Mouse (Mus musculus): Measurements from ENCODE around the gene Esr2. TPM values are rescaled to one million over a fixed set of nuclear protein-coding genes. Genes with fewer than 3 reads are reported as not detected.
"Not testable (repeated sequence)": the region's sequence is repeated elsewhere in the genome, so short reads cannot be mapped to it uniquely, and the experiment has no call there.

Gene Esr2
- not detected for total RNA-seq (2021)
- long read RNA-seq, experiment 1, result 0 reads
- long read RNA-seq, experiment 2, partial matches to known transcripts, result 0 of 1 reads
- long read RNA-seq, experiment 2, other reads (novel, unspliced or antisense), result 1 of 1 reads

- peak; percentile 38 for DNase-seq
Measured at GRCm38 (mm10) chr12:76177000-76177863, at the start of gene Esr2. TSS of gene Esr2 (minus strand) at chr12:76177259.

GRCm38 (mm10) chr12:76222104-76222503 is 45.0 kb upstream of the Esr2 start:
- not testable (repeated sequence) for DNase-seq

- DNase-seq, result no peak
Measured at GRCm38 (mm10) chr12:76216716-76217115, 39.7 kb upstream of the Esr2 start.

- DNase-seq, result no peak
Measured at GRCm38 (mm10) chr12:76215121-76215520, 38.1 kb upstream of the Esr2 start.

- no peak for DNase-seq
Measured at GRCm38 (mm10) chr12:76209429-76209974, 32.4 kb upstream of the Esr2 start.

- DNase-seq, result no peak
Measured at GRCm38 (mm10) chr12:76200326-76200725, 23.3 kb upstream of the Esr2 start.

GRCm38 (mm10) chr12:76197071-76197470 is 20.0 kb upstream of the Esr2 start:
- no peak for DNase-seq

GRCm38 (mm10) chr12:76196709-76197054 is 19.6 kb upstream of the Esr2 start:
- DNase-seq, result peak; percentile 74

- peak; percentile 94 for DNase-seq
Measured at GRCm38 (mm10) chr12:76195912-76196708, 19.1 kb upstream of the Esr2 start.

- DNase-seq, result no peak
Measured at GRCm38 (mm10) chr12:76194526-76194925, 17.5 kb upstream of the Esr2 start.

- DNase-seq, result peak; percentile 15
Measured at GRCm38 (mm10) chr12:76190940-76191339, 13.9 kb upstream of the Esr2 start.

- peak; percentile 37 for DNase-seq
Measured at GRCm38 (mm10) chr12:76187849-76188248, 10.8 kb upstream of the Esr2 start.

- no peak for DNase-seq
Measured at GRCm38 (mm10) chr12:76186473-76186872, 9.4 kb upstream of the Esr2 start.

- no peak for DNase-seq
Measured at GRCm38 (mm10) chr12:76185167-76185816, 8.2 kb upstream of the Esr2 start.

GRCm38 (mm10) chr12:76184271-76184670 is 7.2 kb upstream of the Esr2 start:
- DNase-seq, result no peak

- no peak for DNase-seq
Measured at GRCm38 (mm10) chr12:76182831-76183230, 5.8 kb upstream of the Esr2 start.

GRCm38 (mm10) chr12:76181471-76181870 is 4.4 kb upstream of the Esr2 start:
- no peak for DNase-seq

- no peak for DNase-seq
Measured at GRCm38 (mm10) chr12:76180442-76180841, 3.4 kb upstream of the Esr2 start.

- no peak for DNase-seq
Measured at GRCm38 (mm10) chr12:76179527-76179926, 2.5 kb upstream of the Esr2 start.

GRCm38 (mm10) chr12:76179051-76179450 is 2.0 kb upstream of the Esr2 start:
- peak; percentile 21 for DNase-seq

- peak; percentile 83 for DNase-seq
Measured at GRCm38 (mm10) chr12:76177864-76178518, 932 bp upstream of the Esr2 start.

GRCm38 (mm10) chr12:76165641-76166040 is 11.4 kb downstream of the Esr2 start:
- DNase-seq, result no peak

Data from adrenal gland, postnatal 10 days (tissue).